Mouse (Mus musculus) heart, embryonic 11.5 days (tissue): ENCODE results near the gene Gstm4. TPM values are rescaled to one million over a fixed set of nuclear protein-coding genes. Genes with fewer than 3 reads are reported as not detected.

Source experiments
- ATAC-seq: fragments of 200-750 bp; cut with Nextera tagmentation; replicated peaks from 2 replicates; pipeline ENCODE4 v1.8.0; 2017; ENCODE audit warnings: moderate library complexity; ENCODE audit not compliant: insufficient number of reproducible peaks, low FRiP score, low TSS enrichment
- H3K27ac ChIP-seq: fragments of 300-500 bp; sonication (generic); 2 replicates; pipeline ENCODE4 v1.5.1; 2014; ENCODE audit warnings: mild to moderate bottlenecking, low read depth, low read length
- H3K27me3 ChIP-seq: fragments of 300-500 bp; sonication (generic); 2 replicates; pipeline ENCODE4 v1.6.1; 2014; ENCODE audit warnings: mild to moderate bottlenecking, low read length, mixed read lengths; ENCODE audit not compliant: control insufficient read depth, insufficient read depth
- H3K36me3 ChIP-seq: fragments of 300-500 bp; sonication (generic); 2 replicates; pipeline ENCODE4 v1.6.1; 2014; ENCODE audit warnings: mild to moderate bottlenecking, low read length, moderate library complexity, mixed read lengths; ENCODE audit not compliant: control insufficient read depth, insufficient read depth
- H3K4me1 ChIP-seq: fragments of 300-500 bp; sonication (generic); 2 replicates; pipeline ENCODE4 v1.6.1; 2014; ENCODE audit warnings: low read length; ENCODE audit not compliant: control insufficient read depth, insufficient read depth
- H3K4me2 ChIP-seq: fragments of 300-500 bp; sonication (generic); 2 replicates; pipeline ENCODE4 v1.6.1; 2014; ENCODE audit warnings: mild to moderate bottlenecking, moderate library complexity
- H3K4me3 ChIP-seq: fragments of 300-500 bp; sonication (generic); 2 replicates; pipeline ENCODE4 v1.5.1; 2014; ENCODE audit warnings: low read depth, low read length
- H3K9ac ChIP-seq: fragments of 300-500 bp; sonication (generic); 2 replicates; pipeline ENCODE4 v1.6.1; 2014; ENCODE audit warnings: mild to moderate bottlenecking, low read depth, low read length, moderate library complexity
- H3K9me3 ChIP-seq: fragments of 300-500 bp; sonication (generic); replicated peaks from 2 replicates; pipeline ENCODE4 v1.6.1; 2016; ENCODE audit warnings: low read length; ENCODE audit not compliant: control insufficient read depth
- WGBS: fragments of 180-500 bp; shearing (Covaris S2); extraction: QIAGEN DNeasy Blood & Tissue Kit; methylation state at CpG from one replicate; pipeline ENCODE4 v1.1.7; 2014; ENCODE audit not compliant: insufficient replicate concordance; 5-methylcytosine and 5-hydroxymethylcytosine counted together
- polyA plus RNA-seq: library from polyadenylated mRNA; unstranded; fragments of >200 nt; fragmentation: Nextera tagmentation; extraction: Ambion mirVana; gene quantifications from 2 replicates; pipeline ENCODE4 v1.2.1, GENCODE M21; 2014

Gstm4 gene
- polyA plus RNA-seq, 1 experiment from 2014 or later = 14.7 TPM

GRCm38 (mm10) chr3:108081681-108082080 is 37.0 kb upstream of the Gstm4 start:
- Histone ChIP-seq H3K27me3 (no peaks in the 10 kb centered on the region), H3K4me3 (no peak overlapping the region), H3K36me3 (peaks cover 12% of the 10 kb centered on the region), H3K9ac (peak overlapping the region; percentile 31), H3K27ac (no peak overlapping the region), H3K4me1 (peaks cover 39% of the 10 kb centered on the region), H3K4me2 (peak overlapping the region; percentile 37), H3K9me3 (no peaks in the 10 kb centered on the region)
- WGBS = 47% methylated on average over 4 of the region's 4 CpGs
- ATAC-seq = no peak

GRCm38 (mm10) chr3:108076836-108077235 is 32.1 kb upstream of the Gstm4 start:
- peaks cover 32% of the 10 kb centered on the region for H3K36me3 ChIP-seq
- H3K9ac ChIP-seq = no peak overlapping the region
- peaks cover 8% of the 10 kb centered on the region for H3K4me1 ChIP-seq
- no peak overlapping the region for H3K27ac ChIP-seq
- no peak overlapping the region for H3K4me2 ChIP-seq
- H3K9me3 ChIP-seq = no peaks in the 10 kb centered on the region
- no peak overlapping the region for H3K4me3 ChIP-seq
- 87% methylated on average over 9 of the region's 9 CpGs for WGBS
- no peak for ATAC-seq
- H3K27me3 ChIP-seq = no peaks in the 10 kb centered on the region

GRCm38 (mm10) chr3:108072983-108073569 is 28.4 kb upstream of the Gstm4 start:
- no peak overlapping the region for H3K4me3 ChIP-seq
- no peak overlapping the region for H3K9ac ChIP-seq
- no peaks in the 10 kb centered on the region for H3K9me3 ChIP-seq
- no peak overlapping the region for H3K4me2 ChIP-seq
- WGBS = 76% methylated on average over 10 of the region's 10 CpGs
- no peaks in the 10 kb centered on the region for H3K27me3 ChIP-seq
- peaks cover 11% of the 10 kb centered on the region for H3K4me1 ChIP-seq
- peaks cover 30% of the 10 kb centered on the region for H3K36me3 ChIP-seq
- no peak for ATAC-seq
- H3K27ac ChIP-seq = no peak overlapping the region

GRCm38 (mm10) chr3:108070295-108071293 is 25.9 kb upstream of the Gstm4 start:
- Histone ChIP-seq H3K4me2 (no peak overlapping the region), H3K9ac (no peak overlapping the region), H3K4me3 (no peak overlapping the region), H3K36me3 (peaks cover 11% of the 10 kb centered on the region), H3K9me3 (no peaks in the 10 kb centered on the region), H3K27me3 (no peaks in the 10 kb centered on the region), H3K4me1 (peaks cover 11% of the 10 kb centered on the region), H3K27ac (no peak overlapping the region)
- 66% methylated on average over 10 of the region's 10 CpGs for WGBS
- no peak for ATAC-seq

- H3K4me2 ChIP-seq = peak overlapping the region; percentile 51
- 0 out of 2 replicates have a peak overlapping the region, but pooled peaks have one; percentile 8 for H3K4me3 ChIP-seq
- H3K4me1 ChIP-seq = peaks cover 11% of the 10 kb centered on the region
- H3K27me3 ChIP-seq = no peaks in the 10 kb centered on the region
- WGBS = 47% methylated on average over 13 of the region's 13 CpGs
- 0 out of 2 replicates have a peak overlapping the region, but pooled peaks have one; percentile 6 for H3K27ac ChIP-seq
- no peaks in the 10 kb centered on the region for H3K36me3 ChIP-seq
- no peaks in the 10 kb centered on the region for H3K9me3 ChIP-seq
- no peak overlapping the region for H3K9ac ChIP-seq
- no peak for ATAC-seq
These were observed 24.7 kb upstream of the Gstm4 start for GRCm38 (mm10) chr3:108069231-108069870.

- H3K9me3 ChIP-seq = no peaks in the 10 kb centered on the region
- no peak for ATAC-seq
- H3K27me3 ChIP-seq = no peaks in the 10 kb centered on the region
- H3K4me3 ChIP-seq = no peak overlapping the region
- no peaks in the 10 kb centered on the region for H3K36me3 ChIP-seq
- H3K4me2 ChIP-seq = no peak overlapping the region
- no peak overlapping the region for H3K9ac ChIP-seq
- WGBS = 0% methylated on average over 1 of the region's 1 CpGs
- no peak overlapping the region for H3K27ac ChIP-seq
- peaks cover 11% of the 10 kb centered on the region for H3K4me1 ChIP-seq
These were observed 24.1 kb upstream of the Gstm4 start for GRCm38 (mm10) chr3:108068826-108069225.

- H3K4me2 ChIP-seq = no peak overlapping the region
- no peaks in the 10 kb centered on the region for H3K36me3 ChIP-seq
- no peaks in the 10 kb centered on the region for H3K27me3 ChIP-seq
- no peaks in the 10 kb centered on the region for H3K9me3 ChIP-seq
- H3K4me1 ChIP-seq = peaks cover 11% of the 10 kb centered on the region
- ATAC-seq = no peak
- no peak overlapping the region for H3K27ac ChIP-seq
- H3K9ac ChIP-seq = no peak overlapping the region
- WGBS = 66% methylated on average over 6 of the region's 6 CpGs
- no peak overlapping the region for H3K4me3 ChIP-seq
These were observed 22.8 kb upstream of the Gstm4 start for GRCm38 (mm10) chr3:108067370-108067934.

GRCm38 (mm10) chr3:108065551-108065950 is 20.9 kb upstream of the Gstm4 start:
- H3K36me3 ChIP-seq = no peaks in the 10 kb centered on the region
- peaks cover 11% of the 10 kb centered on the region for H3K4me1 ChIP-seq
- no peak overlapping the region for H3K4me3 ChIP-seq
- H3K27me3 ChIP-seq = no peaks in the 10 kb centered on the region
- H3K9me3 ChIP-seq = no peaks in the 10 kb centered on the region
- no peak overlapping the region for H3K27ac ChIP-seq
- H3K9ac ChIP-seq = no peak overlapping the region
- 78% methylated on average over 9 of the region's 9 CpGs for WGBS
- H3K4me2 ChIP-seq = no peak overlapping the region
- ATAC-seq = no peak
